Mouse (Mus musculus): ENCODE data around the gene Zfp607b. TPM values are rescaled to one million over a fixed set of nuclear protein-coding genes. Genes with fewer than 3 reads are reported as not detected.

The Zfp607b gene
- polyA plus RNA-seq (2016; fragmentation: Nextera tagmentation; extraction: Ambion mirVana) = 1.6 and 2.5 TPM in 2 replicates

DNA sequence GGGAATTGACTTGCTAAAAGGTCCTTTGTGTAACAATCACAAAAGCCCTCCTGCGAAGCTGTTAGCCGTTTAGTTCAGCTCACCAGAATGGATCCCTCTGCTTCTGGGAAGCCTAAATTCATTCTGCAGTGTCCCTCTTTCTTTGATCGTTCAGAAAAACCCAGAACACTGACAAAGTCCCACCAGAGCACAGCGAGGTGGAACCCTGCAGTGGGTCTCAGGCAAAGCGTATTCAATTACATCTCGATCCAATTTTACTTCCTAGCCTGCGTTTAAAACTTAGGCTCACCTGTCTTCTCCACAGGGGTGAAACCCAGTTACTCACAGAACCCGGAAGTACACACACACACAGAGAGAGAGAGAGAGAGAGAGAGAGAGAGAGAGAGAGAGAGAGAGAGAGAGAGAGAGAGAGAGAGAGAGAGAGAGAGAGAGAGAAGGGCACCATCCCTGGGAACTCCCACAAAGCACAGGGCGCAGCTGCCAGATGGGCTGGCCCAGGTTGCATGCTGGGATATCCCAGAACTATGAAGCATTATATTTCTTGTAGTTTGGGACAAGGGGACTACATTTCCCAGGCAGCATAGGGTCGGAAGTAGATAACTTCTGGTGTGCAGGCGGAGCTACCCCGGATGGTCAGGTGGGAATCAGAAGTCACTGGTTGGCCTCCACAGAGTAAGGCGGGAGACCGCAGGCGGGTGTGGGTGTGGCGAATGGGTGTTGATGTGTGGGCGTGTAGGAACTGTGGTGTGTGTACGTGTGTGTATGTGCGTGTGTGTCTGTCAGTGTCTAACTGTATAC lies at the start of gene Zfp607b:
Gene Zfp607b, plus strand, starts transcription at position 526 of the 798 bp plus-strand sequence.
- H3K27me3 ChIP-seq (ENCODE audit: insufficient read depth, poor library complexity, severe bottlenecking) = peaks cover 13% of the 10 kb centered on the region; the same call in 1 of the 2 replicates
- no peaks in the 10 kb centered on the region for H3K9me3 ChIP-seq
- H3K36me3 ChIP-seq = no peaks in the 10 kb centered on the region
- peak within 1 kb of the TSS; percentile 67 for H3K4me3 ChIP-seq
- 0 out of 2 replicates have a peak, but pooled peaks cover 4% of the 10 kb centered on the region for H3K4me1 ChIP-seq
- peak within 1 kb of the TSS; percentile 88 for H3K27ac ChIP-seq
- DNase-seq (ENCODE audit: low spot score) = peak; percentile 99
- WGBS = under 1% methylated on average over 19 of the region's 19 CpGs

- Histone ChIP-seq H3K27me3 (ENCODE audit: insufficient read depth, poor library complexity, severe bottlenecking) (no peaks in the 10 kb centered on the region), H3K36me3 (peaks cover 5% of the 10 kb centered on the region; the same call in 1 of the 2 replicates), H3K9me3 (no peaks in the 10 kb centered on the region), H3K4me3 (no peak overlapping the region), H3K27ac (no peak overlapping the region), H3K4me1 (no peaks in the 10 kb centered on the region)
- no peak for DNase-seq (ENCODE audit: low spot score)
- WGBS = 32% methylated on average over 1 of the region's 1 CpGs
These were observed 44.7 kb upstream of the Zfp607b start for GRCm38 (mm10) chr7:27644471-27644870.

DNA sequence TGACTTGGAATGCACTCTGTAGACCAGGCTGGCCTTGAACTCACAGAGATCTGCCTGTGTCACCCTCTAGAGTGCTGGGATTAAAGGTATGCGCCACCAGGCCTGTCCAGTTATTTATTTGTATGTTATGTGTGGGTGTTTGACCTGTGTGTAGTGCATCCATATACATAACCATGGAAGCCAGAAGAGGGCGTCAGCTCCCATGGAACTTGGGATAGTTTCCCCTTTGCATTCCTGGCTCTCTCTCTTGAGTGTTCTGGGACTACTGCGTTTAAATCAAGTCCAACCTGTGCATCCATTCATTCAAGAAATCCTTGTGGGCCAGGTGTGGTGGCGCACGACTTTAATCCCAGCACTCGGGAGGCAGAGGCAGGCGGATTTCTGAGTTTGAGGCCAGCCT lies 42.6 kb upstream of the Zfp607b start:
- Histone ChIP-seq H3K27me3 (ENCODE audit: insufficient read depth, poor library complexity, severe bottlenecking) (peaks cover 3% of the 10 kb centered on the region; the same call in 1 of the 2 replicates), H3K36me3 (no peaks in the 10 kb centered on the region), H3K4me3 (no peak overlapping the region), H3K27ac (no peak overlapping the region), H3K4me1 (no peaks in the 10 kb centered on the region), H3K9me3 (no peaks in the 10 kb centered on the region)
- 74% methylated on average over 7 of the region's 7 CpGs for WGBS
- no peak for DNase-seq (ENCODE audit: low spot score)

- WGBS = 73% methylated on average over 6 of the region's 6 CpGs
These were observed 41.7 kb upstream of the Zfp607b start for GRCm38 (mm10) chr7:27647281-27648002.

GRCm38 (mm10) chr7:27649723-27650122 lies 39.4 kb upstream of the Zfp607b start:
- 72% methylated on average over 11 of the region's 11 CpGs for WGBS
- peaks cover 34% of the 10 kb centered on the region for H3K27me3 ChIP-seq (ENCODE audit: insufficient read depth, poor library complexity, severe bottlenecking)
- no peak overlapping the region for H3K4me3 ChIP-seq
- DNase-seq (ENCODE audit: low spot score) = no peak
- no peak overlapping the region for H3K27ac ChIP-seq
- H3K4me1 ChIP-seq = peaks cover 8% of the 10 kb centered on the region
- H3K9me3 ChIP-seq = no peaks in the 10 kb centered on the region
- H3K36me3 ChIP-seq = no peaks in the 10 kb centered on the region

More at GRCm38 (mm10) chr7:27647281-27648002, 41.7 kb upstream of the Zfp607b start:
- no peaks in the 10 kb centered on the region for H3K4me1 ChIP-seq
- H3K4me3 ChIP-seq = no peak overlapping the region
- H3K9me3 ChIP-seq = no peaks in the 10 kb centered on the region
- no peak for DNase-seq (ENCODE audit: low spot score)
- H3K27ac ChIP-seq = no peak overlapping the region
- H3K27me3 ChIP-seq (ENCODE audit: insufficient read depth, poor library complexity, severe bottlenecking) = peaks cover 12% of the 10 kb centered on the region
- no peaks in the 10 kb centered on the region for H3K36me3 ChIP-seq

DNA sequence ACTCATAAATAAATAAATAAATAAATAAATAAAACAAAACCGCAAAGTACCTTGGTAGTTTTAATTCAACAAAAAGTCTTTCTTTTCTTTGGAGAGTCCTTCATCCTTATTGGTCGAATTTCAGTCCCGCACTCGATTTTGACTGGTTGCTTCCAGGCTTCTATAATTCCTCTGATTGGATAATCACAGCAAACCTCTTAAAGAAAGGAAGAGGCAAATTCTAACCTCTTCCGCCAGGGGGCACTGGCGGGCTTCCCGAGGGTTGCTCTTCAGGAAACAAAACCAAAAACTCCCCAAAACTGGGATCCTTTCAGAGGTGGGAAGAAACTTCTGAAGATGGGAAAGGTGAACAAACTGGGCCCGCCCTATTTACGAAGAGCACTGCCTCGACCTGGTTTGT lies 38.2 kb upstream of the Zfp607b start:
- H3K4me1 ChIP-seq = peaks cover 8% of the 10 kb centered on the region
- H3K27me3 ChIP-seq (ENCODE audit: insufficient read depth, poor library complexity, severe bottlenecking) = peaks cover 47% of the 10 kb centered on the region
- no peak for DNase-seq (ENCODE audit: low spot score)
- no peaks in the 10 kb centered on the region for H3K9me3 ChIP-seq
- H3K4me3 ChIP-seq = no peak overlapping the region
- H3K27ac ChIP-seq = no peak overlapping the region
- H3K36me3 ChIP-seq = no peaks in the 10 kb centered on the region
- 6% methylated on average over 10 of the region's 10 CpGs for WGBS

- DNase-seq (ENCODE audit: low spot score) = no peak
- H3K4me3 ChIP-seq = peak within 1 kb of the TSS; percentile 43
- H3K4me1 ChIP-seq = peaks cover 16% of the 10 kb centered on the region
- WGBS = 4% methylated on average over 59 of the region's 62 CpGs
- no peak within 1 kb of the TSS for H3K27ac ChIP-seq
- peaks cover 4% of the 10 kb centered on the region; the same call in 1 of the 2 replicates for H3K36me3 ChIP-seq
- no peaks in the 10 kb centered on the region for H3K9me3 ChIP-seq
- H3K27me3 ChIP-seq (ENCODE audit: insufficient read depth, poor library complexity, severe bottlenecking) = peaks cover 76% of the 10 kb centered on the region
These were observed 35.3 kb upstream of the Zfp607b start, which contains the start of gene Ttc9b for GRCm38 (mm10) chr7:27653681-27654437. Gene Ttc9b, plus strand, starts transcription at chr7:27653915.

DNA sequence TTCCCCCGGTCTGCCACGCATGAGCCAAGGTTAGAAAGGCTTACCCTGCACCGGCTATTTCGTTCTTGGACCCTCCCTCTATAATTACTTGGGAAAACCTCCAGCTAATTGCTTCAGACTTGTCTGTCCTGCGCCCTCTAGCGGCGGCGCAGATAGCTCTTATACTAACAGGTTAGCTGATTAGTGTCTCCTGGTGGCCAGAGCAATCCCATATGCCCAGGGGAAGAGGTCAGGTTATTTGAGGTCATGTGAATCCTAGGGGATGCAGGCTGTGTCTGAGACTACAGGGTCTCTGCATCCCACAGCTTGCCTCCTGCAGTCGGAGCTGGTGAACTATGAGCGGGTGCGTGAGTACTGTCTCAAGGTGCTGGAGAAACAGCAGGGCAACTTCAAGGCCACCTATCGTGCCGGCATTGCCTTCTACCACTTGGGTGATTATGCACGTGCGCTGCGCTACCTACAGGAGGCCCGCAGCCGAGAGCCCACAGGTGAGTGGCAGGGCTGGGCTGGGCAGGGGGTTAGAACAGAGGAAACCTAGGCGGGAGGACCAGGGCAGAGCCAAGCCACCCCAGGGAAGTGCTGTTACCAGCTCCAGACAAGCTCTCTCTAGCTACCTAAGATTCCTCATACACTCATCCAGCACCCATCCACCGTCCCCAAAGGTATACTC lies 34.4 kb upstream of the Zfp607b start:
- Histone ChIP-seq H3K4me1 (peaks cover 16% of the 10 kb centered on the region), H3K9me3 (no peaks in the 10 kb centered on the region), H3K27ac (no peak overlapping the region), H3K4me3 (no peak overlapping the region), H3K27me3 (ENCODE audit: insufficient read depth, poor library complexity, severe bottlenecking) (peaks cover 85% of the 10 kb centered on the region), H3K36me3 (peaks cover 4% of the 10 kb centered on the region; the same call in 1 of the 2 replicates)
- WGBS = 58% methylated on average over 20 of the region's 20 CpGs
- no peak for DNase-seq (ENCODE audit: low spot score)

- H3K4me1 ChIP-seq = peaks cover 16% of the 10 kb centered on the region
- peaks cover 93% of the 10 kb centered on the region for H3K27me3 ChIP-seq (ENCODE audit: insufficient read depth, poor library complexity, severe bottlenecking)
- H3K9me3 ChIP-seq = no peaks in the 10 kb centered on the region
- DNase-seq (ENCODE audit: low spot score) = no peak
- 19% methylated on average over 11 of the region's 11 CpGs for WGBS
- no peak overlapping the region for H3K4me3 ChIP-seq
- H3K36me3 ChIP-seq = peaks cover 4% of the 10 kb centered on the region; the same call in 1 of the 2 replicates
- no peak overlapping the region for H3K27ac ChIP-seq
These were observed 33.6 kb upstream of the Zfp607b start for GRCm38 (mm10) chr7:27655545-27655944.

DNA sequence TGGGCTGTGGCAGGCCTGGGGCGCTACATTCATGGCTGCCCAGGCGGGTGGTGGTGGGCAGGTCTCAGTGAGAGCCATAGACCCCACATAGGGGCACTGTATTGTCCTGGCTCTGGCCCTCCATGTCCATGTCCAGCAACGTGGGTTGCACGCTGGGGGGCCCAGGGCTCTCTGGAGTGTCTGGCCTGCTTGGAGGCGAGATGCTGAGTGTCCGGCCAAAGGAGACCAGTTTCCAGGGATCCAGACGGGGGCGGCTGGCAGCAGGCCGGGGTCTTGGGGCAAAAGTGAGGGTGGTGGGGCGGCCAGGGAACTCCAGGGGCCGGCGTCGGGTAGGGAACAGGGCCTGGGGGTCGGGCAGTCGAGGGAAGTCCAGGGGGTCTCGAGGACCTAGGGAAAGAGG lies 32.5 kb upstream of the Zfp607b start:
- H3K27ac ChIP-seq = no peak overlapping the region
- peak; percentile 68 for DNase-seq (ENCODE audit: low spot score)
- 81% methylated on average over 16 of the region's 16 CpGs for WGBS
- peaks cover 16% of the 10 kb centered on the region for H3K4me1 ChIP-seq
- no peak overlapping the region for H3K4me3 ChIP-seq
- peaks cover 99% of the 10 kb centered on the region for H3K27me3 ChIP-seq (ENCODE audit: insufficient read depth, poor library complexity, severe bottlenecking)
- no peaks in the 10 kb centered on the region for H3K9me3 ChIP-seq
- peaks cover 4% of the 10 kb centered on the region; the same call in 1 of the 2 replicates for H3K36me3 ChIP-seq

DNA sequence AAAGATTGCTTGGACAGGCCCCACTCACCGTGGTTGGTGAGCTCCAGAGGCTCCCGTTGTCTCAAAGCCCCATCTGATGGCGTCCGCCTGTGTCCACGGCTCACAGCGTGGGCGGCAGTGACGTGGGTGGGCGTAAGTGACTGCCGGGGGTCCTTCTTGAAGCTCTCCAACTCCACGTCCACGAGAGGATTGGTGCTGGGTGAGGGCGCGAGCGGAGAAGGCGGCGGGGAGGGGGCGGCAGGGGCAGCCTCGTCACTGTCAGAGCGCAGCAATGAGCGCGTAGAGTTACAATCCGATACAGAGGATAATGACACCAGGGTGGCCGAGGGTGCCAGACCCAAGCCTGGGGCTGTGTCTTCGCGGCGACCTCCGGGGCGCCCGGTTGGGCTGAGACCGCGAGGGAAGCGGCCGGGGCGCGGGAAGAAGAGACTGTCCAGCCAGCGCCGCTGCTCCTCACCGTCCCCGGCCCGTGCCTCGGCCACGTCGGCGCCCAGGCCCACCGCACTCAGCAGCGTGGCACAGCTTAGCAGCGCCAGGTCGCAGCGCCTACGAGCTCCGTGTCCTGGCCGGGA lies 31.2 kb upstream of the Zfp607b start:
- no peak for DNase-seq (ENCODE audit: low spot score)
- Histone ChIP-seq H3K4me1 (peaks cover 16% of the 10 kb centered on the region), H3K36me3 (peaks cover 4% of the 10 kb centered on the region; the same call in 1 of the 2 replicates), H3K27ac (no peak overlapping the region), H3K27me3 (ENCODE audit: insufficient read depth, poor library complexity, severe bottlenecking) (peaks cover 97% of the 10 kb centered on the region), H3K4me3 (peak overlapping the region; percentile 36), H3K9me3 (no peaks in the 10 kb centered on the region)
- WGBS = 13% methylated on average over 53 of the region's 53 CpGs
